Mouse (Mus musculus) lung, postnatal 0 days (tissue): ENCODE results near the gene Aqp11.

Source experiments
- CTCF ChIP-seq: IDR thresholded peaks from 2 replicates; pipeline ENCODE4 v1.5.1; 2016; ENCODE audit warnings: antibody characterized with exemption, mild to moderate bottlenecking
- EP300 ChIP-seq: IDR thresholded peaks from 2 replicates; pipeline ENCODE4 v1.6.1; 2016; ENCODE audit warnings: antibody characterized with exemption, mild to moderate bottlenecking, control low read depth

DNA sequence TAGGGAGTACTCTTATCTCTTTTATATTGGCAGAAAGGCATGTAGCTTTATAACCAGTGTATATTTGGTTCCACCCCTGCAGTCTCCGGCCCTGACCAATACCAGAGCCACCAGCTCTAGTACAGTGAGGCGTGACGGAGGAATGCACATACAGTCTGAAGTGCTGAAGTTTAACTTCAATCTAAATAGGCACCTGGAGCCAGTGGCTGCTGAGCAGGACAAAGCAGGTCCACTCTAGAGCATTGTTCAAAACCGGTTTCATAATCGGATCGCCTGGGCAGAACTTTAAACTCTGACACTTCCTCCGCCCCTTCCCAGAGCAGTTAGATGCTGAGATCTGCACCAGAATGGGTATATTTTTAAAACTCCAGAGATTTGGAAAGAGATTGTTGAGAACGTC, 3.1 kb downstream of the Aqp11 start:
- TF ChIP-seq CTCF, result no peak
- no peak for TF ChIP-seq EP300
